Mouse (Mus musculus) kidney, postnatal 0 days (tissue): ENCODE measurements at regions not wholly inside any gene's neighbourhood (a gene's known extent, or its start where the extent isn't known, plus 50 kb on each side); places are given as distances from the start of the nearest gene placed in this dataset.

ENCODE experiments used
- ATAC-seq: fragments of 200-750 bp; cut with Nextera tagmentation; replicated peaks from 2 replicates; pipeline ENCODE4 v1.8.0; 2017; ENCODE audit warnings: low read depth, moderate number of reproducible peaks, moderate TSS enrichment, moderate library complexity; ENCODE audit not compliant: low FRiP score
- DNase-seq: peaks from one replicate; pipeline ENCODE4 v3.0.0-alpha.2; 2016; ENCODE audit warnings: low spot score
- H3K27ac ChIP-seq: fragments of 300-500 bp; sonication (generic); 2 replicates; pipeline ENCODE4 v1.5.1; 2014; ENCODE audit warnings: mild to moderate bottlenecking
- H3K27me3 ChIP-seq: fragments of 300-500 bp; sonication (generic); 2 replicates; pipeline ENCODE4 v1.6.1; 2014; ENCODE audit warnings: low read length, mixed read lengths; ENCODE audit not compliant: insufficient read depth
- H3K36me3 ChIP-seq: fragments of 300-500 bp; sonication (generic); 2 replicates; pipeline ENCODE4 v1.6.1; 2014; ENCODE audit warnings: low read length, mixed read lengths; ENCODE audit not compliant: insufficient read depth
- H3K4me1 ChIP-seq: fragments of 300-500 bp; sonication (generic); replicated peaks from 2 replicates; pipeline ENCODE4 v1.6.1; 2014; ENCODE audit warnings: antibody characterized with exemption, low read length, mixed read lengths; ENCODE audit not compliant: insufficient read depth
- H3K4me2 ChIP-seq: fragments of 300-500 bp; sonication (generic); 2 replicates; pipeline ENCODE4 v1.6.1; 2014; ENCODE audit warnings: mild to moderate bottlenecking, low read length, moderate library complexity, mixed read lengths
- H3K4me3 ChIP-seq: fragments of 300-500 bp; sonication (generic); replicated peaks from 2 replicates; pipeline ENCODE4 v1.5.1; 2014; ENCODE audit warnings: low read depth, low read length
- H3K9ac ChIP-seq: fragments of 300-500 bp; sonication (generic); 2 replicates; pipeline ENCODE4 v1.6.1; 2014; ENCODE audit warnings: low read depth, low read length
- H3K9me3 ChIP-seq: fragments of 300-500 bp; sonication (generic); replicated peaks from 2 replicates; pipeline ENCODE4 v1.6.1; 2016; ENCODE audit warnings: low read length, inconsistent platforms, mixed read lengths
- CTCF ChIP-seq: IDR thresholded peaks from 2 replicates; pipeline ENCODE4 v1.5.1; 2016; ENCODE audit warnings: antibody characterized with exemption, low read depth, mild to moderate bottlenecking, moderate library complexity
- WGBS: fragments of 180-500 bp; shearing (Covaris S2); extraction: QIAGEN DNeasy Blood & Tissue Kit; methylation state at CpG from one replicate; pipeline ENCODE4 v1.1.7; 2014; 5-methylcytosine and 5-hydroxymethylcytosine counted together

- ATAC-seq (no peak), DNase-seq (peak; percentile 25)
- 60% methylated on average over 11 of the region's 11 CpGs for WGBS
These were observed 221.8 kb upstream of the Hs6st1 start for GRCm38 (mm10) chr1:35846224-35846936.

GRCm38 (mm10) chr1:35848160-35848954, 219.8 kb upstream of the Hs6st1 start:
- H3K4me3 ChIP-seq, result no peak overlapping the region
- no peaks in the 10 kb centered on the region for H3K36me3 ChIP-seq
- H3K4me1 ChIP-seq, result no peaks in the 10 kb centered on the region
- ATAC-seq (no peak), DNase-seq (no peak)
- H3K27me3 ChIP-seq, result no peaks in the 10 kb centered on the region
- no peaks in the 10 kb centered on the region for H3K9me3 ChIP-seq
- H3K27ac ChIP-seq, result no peak overlapping the region
- no peak overlapping the region for H3K9ac ChIP-seq
- no peak for TF ChIP-seq CTCF
- WGBS, result 77% methylated on average over 12 of the region's 12 CpGs
- H3K4me2 ChIP-seq, result no peak overlapping the region

More at GRCm38 (mm10) chr1:35846224-35846936, 221.8 kb upstream of the Hs6st1 start:
- Histone ChIP-seq H3K27ac (no peak overlapping the region), H3K36me3 (no peaks in the 10 kb centered on the region), H3K4me1 (no peaks in the 10 kb centered on the region), H3K27me3 (no peaks in the 10 kb centered on the region), H3K9me3 (no peaks in the 10 kb centered on the region), H3K4me3 (no peak overlapping the region), H3K9ac (no peak overlapping the region), H3K4me2 (no peak overlapping the region)
- peak; percentile 55 for TF ChIP-seq CTCF

GRCm38 (mm10) chr1:35849406-35850190, 218.6 kb upstream of the Hs6st1 start:
- 75% methylated on average over 11 of the region's 11 CpGs for WGBS
- no peak overlapping the region for H3K4me3 ChIP-seq
- peak overlapping the region; percentile 23; the same call in 1 of the 2 replicates for H3K4me2 ChIP-seq
- no peaks in the 10 kb centered on the region for H3K27me3 ChIP-seq
- ATAC-seq (no peak), DNase-seq (no peak)
- H3K4me1 ChIP-seq, result no peaks in the 10 kb centered on the region
- no peaks in the 10 kb centered on the region for H3K36me3 ChIP-seq
- TF ChIP-seq CTCF, result no peak
- H3K9ac ChIP-seq, result no peak overlapping the region
- no peaks in the 10 kb centered on the region for H3K9me3 ChIP-seq
- peak overlapping the region; percentile 36; the same call in 1 of the 2 replicates for H3K27ac ChIP-seq

- Histone ChIP-seq H3K9ac (no peak overlapping the region), H3K9me3 (no peaks in the 10 kb centered on the region), H3K27me3 (no peaks in the 10 kb centered on the region), H3K4me3 (no peak overlapping the region), H3K4me2 (peak overlapping the region; percentile 23; the same call in 1 of the 2 replicates), H3K36me3 (no peaks in the 10 kb centered on the region), H3K4me1 (no peaks in the 10 kb centered on the region), H3K27ac (peak overlapping the region; percentile 36; the same call in 1 of the 2 replicates)
- WGBS, result 72% methylated on average over 8 of the region's 8 CpGs
- DNase-seq (peak; percentile 10), ATAC-seq (no peak)
- TF ChIP-seq CTCF, result no peak
These were observed 218.0 kb upstream of the Hs6st1 start for GRCm38 (mm10) chr1:35850191-35850545.

GRCm38 (mm10) chr1:35850566-35851085, 217.6 kb upstream of the Hs6st1 start:
- Histone ChIP-seq H3K27me3 (no peaks in the 10 kb centered on the region), H3K4me3 (no peak overlapping the region), H3K27ac (peak overlapping the region; percentile 36), H3K9ac (no peak overlapping the region), H3K36me3 (no peaks in the 10 kb centered on the region), H3K4me2 (no peak overlapping the region), H3K9me3 (no peaks in the 10 kb centered on the region), H3K4me1 (no peaks in the 10 kb centered on the region)
- no peak for TF ChIP-seq CTCF
- DNase-seq (no peak), ATAC-seq (no peak)
- 70% methylated on average over 9 of the region's 9 CpGs for WGBS
